Mouse (Mus musculus): ENCODE data around the gene Cfap45. TPM values are rescaled to one million over a fixed set of nuclear protein-coding genes. Genes with fewer than 3 reads are reported as not detected.

Gene Cfap45
- total RNA-seq, 2 experiments from 2014 or later: 4.5 to 5.2 TPM

- intact Hi-C loops (cut with DNase I): no loop called here
- peak within 1 kb of the TSS; percentile 56; the same call in 1 of the 2 replicates for H3K27ac ChIP-seq
- H3K4me3 ChIP-seq: peak within 1 kb of the TSS; percentile 46
- no peak for DNase-seq (ENCODE audit: extremely low spot score in 1 of 2, low spot score in 2 of 2)
- TF ChIP-seq CTCF (IDR thresholded peaks at IDR 0.05): no peak; the same call in 1 of the 2 replicates
Measured at GRCm38 (mm10) chr1:172499765-172500441, 20.7 kb upstream of the Cfap45 start, which contains the start of gene Tagln2. TSS of gene Tagln2 (plus strand) at chr1:172500047.

- TF ChIP-seq CTCF (IDR thresholded peaks at IDR 0.05): no peak
- no peak for DNase-seq (ENCODE audit: extremely low spot score in 1 of 2, low spot score in 2 of 2)
- intact Hi-C loops (cut with DNase I): no loop called here
- H3K4me3 ChIP-seq: peak overlapping the region; percentile 46
- H3K27ac ChIP-seq: peak overlapping the region; percentile 56; the same call in 1 of the 2 replicates
Measured at GRCm38 (mm10) chr1:172500451-172501370, 19.9 kb upstream of the Cfap45 start.

GRCm38 (mm10) chr1:172501371-172502144 is 19.0 kb upstream of the Cfap45 start:
- DNase-seq (ENCODE audit: extremely low spot score in 1 of 2, low spot score in 2 of 2): no peak
- peak overlapping the region; percentile 46 for H3K4me3 ChIP-seq
- intact Hi-C loops (cut with DNase I): no loop called here
- no peak for TF ChIP-seq CTCF (IDR thresholded peaks at IDR 0.05)
- H3K27ac ChIP-seq: peak overlapping the region; percentile 30; the same call in 1 of the 2 replicates

- no peak overlapping the region for H3K4me3 ChIP-seq
- no peak for DNase-seq (ENCODE audit: extremely low spot score in 1 of 2, low spot score in 2 of 2)
- no peak overlapping the region for H3K27ac ChIP-seq
- intact Hi-C loops (cut with DNase I): no loop called here
- TF ChIP-seq CTCF (IDR thresholded peaks at IDR 0.05): no peak
Measured at GRCm38 (mm10) chr1:172502145-172503110, 18.2 kb upstream of the Cfap45 start.

GRCm38 (mm10) chr1:172503111-172503997 is 17.2 kb upstream of the Cfap45 start:
- Histone ChIP-seq H3K4me3 (no peak overlapping the region), H3K27ac (no peak overlapping the region)
- no peak for TF ChIP-seq CTCF (IDR thresholded peaks at IDR 0.05)
- DNase-seq (ENCODE audit: extremely low spot score in 1 of 2, low spot score in 2 of 2): no peak
- intact Hi-C loops (cut with DNase I): no loop called here

- no peak for TF ChIP-seq CTCF (IDR thresholded peaks at IDR 0.05)
- intact Hi-C loops (cut with DNase I): no loop called here
- no peak overlapping the region for H3K27ac ChIP-seq
- no peak for DNase-seq (ENCODE audit: extremely low spot score in 1 of 2, low spot score in 2 of 2)
- no peak overlapping the region for H3K4me3 ChIP-seq
Measured at GRCm38 (mm10) chr1:172504756-172505155, 15.8 kb upstream of the Cfap45 start.

GRCm38 (mm10) chr1:172507001-172507400 is 13.6 kb upstream of the Cfap45 start:
- H3K27ac ChIP-seq: no peak overlapping the region
- intact Hi-C loops (cut with DNase I): no loop called here
- H3K4me3 ChIP-seq: no peak overlapping the region
- no peak for DNase-seq (ENCODE audit: extremely low spot score in 1 of 2, low spot score in 2 of 2)
- no peak for TF ChIP-seq CTCF (IDR thresholded peaks at IDR 0.05)

GRCm38 (mm10) chr1:172507701-172508100 is 12.9 kb upstream of the Cfap45 start:
- Histone ChIP-seq H3K27ac (no peak overlapping the region), H3K4me3 (no peak overlapping the region)
- no peak for TF ChIP-seq CTCF (IDR thresholded peaks at IDR 0.05)
- intact Hi-C loops (cut with DNase I): no loop called here
- DNase-seq (ENCODE audit: extremely low spot score in 1 of 2, low spot score in 2 of 2): no peak

- no peak overlapping the region for H3K4me3 ChIP-seq
- no peak for DNase-seq (ENCODE audit: extremely low spot score in 1 of 2, low spot score in 2 of 2)
- intact Hi-C loops (cut with DNase I): no loop called here
- H3K27ac ChIP-seq: no peak overlapping the region
- TF ChIP-seq CTCF (IDR thresholded peaks at IDR 0.05): no peak
Measured at GRCm38 (mm10) chr1:172508172-172508571, 12.4 kb upstream of the Cfap45 start.

- no peak overlapping the region for H3K27ac ChIP-seq
- no peak for DNase-seq (ENCODE audit: extremely low spot score in 1 of 2, low spot score in 2 of 2)
- TF ChIP-seq CTCF (IDR thresholded peaks at IDR 0.05): no peak
- H3K4me3 ChIP-seq: no peak overlapping the region
- intact Hi-C loops (cut with DNase I): no loop called here
Measured at GRCm38 (mm10) chr1:172509235-172509634, 11.4 kb upstream of the Cfap45 start.
